Mouse (Mus musculus): ENCODE results near the gene Hhat. TPM values are rescaled to one million over a fixed set of nuclear protein-coding genes. Genes with fewer than 3 reads are reported as not detected.

Gene Hhat
- 1 to 10 TPM; 1.4 to 2.0 TPM for total RNA-seq (2021)
- long read RNA-seq, experiment 1 = 0 reads
- long read RNA-seq, experiment 2 = 0 reads

DNA sequence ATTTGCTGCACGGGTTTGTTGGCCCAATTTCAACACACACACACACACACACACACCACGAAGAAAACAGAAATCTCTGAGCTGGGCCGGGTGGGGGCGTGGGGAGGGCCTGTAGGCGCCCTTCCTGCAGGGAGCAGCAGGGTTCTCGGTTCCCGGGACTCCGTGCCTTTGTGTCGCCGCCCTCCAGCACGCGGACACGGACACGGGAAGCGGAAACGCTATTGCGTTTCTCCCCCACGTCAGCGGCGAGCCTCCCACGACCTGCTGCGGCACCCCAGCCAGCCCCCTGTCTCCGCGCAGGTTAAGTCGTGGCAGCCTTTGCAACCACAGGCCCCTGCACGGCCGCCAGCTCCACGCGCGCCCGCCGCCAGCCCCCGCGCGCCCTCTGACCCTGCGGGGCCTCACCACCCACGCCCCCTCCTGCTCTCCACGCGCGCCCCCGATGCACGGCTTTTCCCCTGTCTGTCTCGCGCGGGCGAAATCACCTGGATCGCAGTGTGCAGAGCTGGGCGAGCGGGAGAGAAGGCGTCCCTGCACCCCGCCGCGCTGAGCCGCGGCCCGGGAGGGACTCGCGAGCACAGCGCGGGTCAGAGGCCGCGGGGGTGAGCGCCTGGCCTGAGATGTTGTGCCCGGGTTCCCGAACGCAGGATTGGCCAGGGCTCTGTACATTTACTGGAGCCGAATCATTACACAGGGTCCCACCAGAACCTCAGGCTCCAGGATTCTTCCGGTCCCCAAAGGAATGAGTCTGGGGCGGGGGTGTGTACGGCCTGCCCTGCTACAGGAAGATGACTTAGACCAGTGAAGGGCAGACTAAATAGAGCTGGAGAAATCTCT is at the start of gene Hhat:
TSS of gene Hhat (minus strand) at position 729 of the 837 bp plus-strand sequence.
- DNase-seq = peak; percentile 77
- intact Hi-C loops (cut with DNase I; ENCODE audit: low total_unique reads) = no loop called here

DNA sequence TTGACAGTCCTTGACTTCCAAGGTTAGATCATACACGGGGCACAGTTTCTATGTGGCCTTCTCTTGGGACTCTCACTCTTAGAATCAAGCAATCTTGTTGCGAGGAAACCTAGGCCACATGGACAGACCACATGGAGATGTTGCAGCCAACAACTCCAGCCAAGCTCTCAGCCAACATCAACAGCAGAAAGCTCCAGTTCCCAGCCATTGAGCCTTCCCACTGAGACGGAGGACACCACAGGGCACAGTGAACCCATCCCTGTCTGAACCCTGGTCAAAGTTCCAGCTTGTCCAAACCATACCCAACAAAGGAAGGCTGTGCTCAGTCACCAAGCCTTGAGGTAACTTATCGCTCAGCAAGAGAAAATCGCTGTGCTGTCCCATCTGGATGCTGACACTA is 47.3 kb upstream of the Hhat start:
- intact Hi-C loops (cut with DNase I; ENCODE audit: low total_unique reads) = no loop called here
- DNase-seq = no peak

DNA sequence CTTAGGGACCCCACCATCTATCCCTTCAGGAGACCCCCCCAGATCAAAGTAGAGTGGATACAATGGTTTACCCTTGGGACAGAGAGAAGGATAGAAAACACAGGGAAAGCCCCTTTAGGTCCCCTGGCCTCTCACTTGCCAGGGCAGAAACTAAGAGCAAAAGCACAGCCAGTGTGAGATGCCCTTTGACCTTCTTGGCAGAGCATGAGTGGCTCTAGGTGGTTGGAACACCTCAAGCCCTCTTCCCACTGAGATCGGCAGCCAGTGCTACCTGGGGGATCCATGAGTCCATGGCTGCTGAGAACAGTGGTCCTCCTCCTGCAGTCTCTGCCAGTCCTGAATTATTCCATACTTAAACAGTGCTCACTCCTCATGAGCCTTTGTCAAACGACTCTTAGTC is 44.8 kb upstream of the Hhat start:
- intact Hi-C loops (cut with DNase I; ENCODE audit: low total_unique reads) = no loop called here
- DNase-seq = no peak

DNA sequence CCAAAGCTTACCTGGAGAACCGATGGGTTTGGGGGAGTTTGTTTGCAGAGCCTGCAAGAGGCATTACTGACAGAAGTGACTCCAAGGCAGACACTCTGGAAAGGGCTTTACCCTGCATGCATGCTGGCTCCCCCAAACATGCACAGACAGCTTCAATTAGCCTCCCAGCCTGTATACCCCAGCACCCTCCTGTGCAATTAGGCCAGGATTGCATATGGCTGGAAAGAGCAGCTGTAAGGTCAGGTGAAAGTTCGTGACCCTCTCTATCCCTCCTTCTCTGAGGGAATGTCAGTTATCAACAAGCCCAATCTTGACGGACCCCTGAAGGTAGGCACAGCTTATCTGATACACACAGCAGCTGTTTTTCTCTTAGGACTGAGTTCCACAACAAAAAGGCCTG is 43.7 kb upstream of the Hhat start:
- intact Hi-C loops (cut with DNase I; ENCODE audit: low total_unique reads) = no loop called here

DNA sequence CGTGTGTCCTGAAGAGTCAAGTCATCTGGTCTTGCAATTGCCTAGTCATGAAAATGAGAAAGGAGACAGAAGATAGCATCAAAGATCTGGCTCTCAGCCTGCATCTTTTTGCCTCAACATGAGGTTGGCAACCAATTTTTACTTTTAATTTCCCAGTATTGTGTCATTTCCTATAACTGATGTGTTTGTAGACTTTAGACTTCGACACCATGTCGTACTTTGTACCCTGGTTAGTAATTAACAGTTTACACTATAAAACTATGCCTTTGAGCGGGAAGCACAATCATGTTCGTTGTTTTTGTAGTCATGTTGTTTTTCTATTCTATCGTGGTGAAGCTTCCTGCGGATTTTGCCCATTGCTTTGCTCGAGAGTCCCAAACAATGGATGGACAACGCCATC is 41.7 kb upstream of the Hhat start:
- no peak for DNase-seq
- intact Hi-C loops (cut with DNase I; ENCODE audit: low total_unique reads) = no loop called here

More for the DNA sequence above, 43.7 kb upstream of the Hhat start:
- DNase-seq = no peak

DNA sequence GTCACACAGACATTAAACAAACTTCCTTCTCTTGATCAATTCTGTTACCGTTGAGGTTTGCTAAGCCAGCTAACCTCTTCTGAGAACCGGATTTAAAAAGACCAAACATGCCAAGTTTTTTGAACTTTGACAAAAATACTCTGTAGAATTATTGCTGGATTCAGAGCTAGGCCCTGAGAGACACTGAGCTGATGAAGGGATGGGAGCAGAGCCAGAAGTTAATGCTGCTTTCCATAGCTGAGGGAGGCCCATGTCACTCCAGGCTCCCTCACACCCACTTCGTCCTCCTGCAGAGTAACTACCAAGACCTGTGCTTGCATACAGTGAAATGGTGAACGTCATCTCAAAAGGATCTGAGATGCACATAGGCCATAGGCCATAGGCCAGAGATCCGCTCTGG is 41.3 kb upstream of the Hhat start:
- intact Hi-C loops (cut with DNase I; ENCODE audit: low total_unique reads) = no loop called here
- no peak for DNase-seq

DNA sequence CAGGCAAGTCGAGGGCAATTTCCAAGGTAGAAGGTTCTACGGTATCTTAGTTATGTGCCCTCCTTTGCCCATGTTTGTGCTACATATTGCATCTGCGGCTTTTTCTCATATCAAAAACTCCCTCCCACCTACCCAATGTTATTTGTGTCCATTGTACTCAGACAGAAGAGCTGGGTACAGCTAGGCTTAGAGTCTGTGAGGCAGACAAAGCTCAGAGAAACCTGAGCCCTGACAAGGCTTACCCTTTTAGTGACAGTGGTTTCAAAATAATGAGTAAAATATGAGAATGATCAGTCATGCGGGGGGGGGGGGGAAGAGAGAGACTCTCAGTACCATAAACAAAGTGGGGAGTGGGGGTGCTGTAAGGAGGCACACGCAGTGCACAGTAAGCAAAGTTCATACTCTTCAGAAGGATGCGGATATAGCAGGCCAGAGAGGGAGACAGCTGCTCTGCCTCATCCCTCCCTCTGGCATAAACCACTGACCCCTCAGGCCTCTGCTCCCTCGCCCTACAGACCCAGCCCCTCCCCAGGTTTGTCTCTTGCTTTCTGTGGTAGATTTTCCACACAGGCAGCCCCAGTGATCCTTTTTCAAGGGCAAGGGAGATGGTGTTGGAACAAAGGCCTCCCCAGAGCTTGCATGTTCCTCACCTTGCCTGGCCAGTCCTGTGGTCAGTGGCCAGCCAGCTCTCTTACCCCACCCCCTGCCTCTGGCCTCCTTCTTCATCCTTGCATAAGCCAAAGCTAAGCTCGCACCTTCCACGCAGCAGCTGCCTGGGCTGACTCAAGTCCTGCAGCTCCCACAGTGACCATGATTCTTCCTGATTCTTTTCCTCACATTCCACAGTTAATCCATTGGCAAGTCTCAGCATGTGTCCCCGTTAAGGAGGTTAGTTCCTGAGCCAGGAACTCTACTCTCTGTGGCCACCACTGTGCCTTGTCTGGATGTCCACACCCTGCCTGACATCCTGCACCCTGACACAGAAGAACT is 35.4 kb upstream of the Hhat start:
- DNase-seq = peak; percentile 47
- intact Hi-C loops (cut with DNase I; ENCODE audit: low total_unique reads) = no loop called here

DNA sequence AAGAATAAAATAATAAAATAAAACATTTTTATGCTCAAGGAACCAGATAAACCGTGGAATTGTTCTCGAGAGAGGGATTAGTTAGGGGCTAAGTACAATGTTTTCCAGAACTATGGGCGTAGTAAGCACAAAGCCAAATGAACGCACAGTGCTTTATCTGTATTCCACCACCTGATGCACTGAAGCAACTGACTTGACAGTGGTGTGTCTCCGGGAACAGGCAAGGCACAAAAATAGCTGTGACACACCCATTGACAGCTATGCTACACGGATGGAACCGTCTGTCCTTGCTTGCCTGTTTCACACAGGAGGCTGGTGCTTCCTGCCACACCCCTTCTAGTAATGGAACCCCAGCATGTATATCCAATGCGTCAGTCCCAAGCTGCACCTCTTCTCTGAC is 29.3 kb upstream of the Hhat start:
- DNase-seq = no peak
- intact Hi-C loops (cut with DNase I; ENCODE audit: low total_unique reads) = no loop called here

DNA sequence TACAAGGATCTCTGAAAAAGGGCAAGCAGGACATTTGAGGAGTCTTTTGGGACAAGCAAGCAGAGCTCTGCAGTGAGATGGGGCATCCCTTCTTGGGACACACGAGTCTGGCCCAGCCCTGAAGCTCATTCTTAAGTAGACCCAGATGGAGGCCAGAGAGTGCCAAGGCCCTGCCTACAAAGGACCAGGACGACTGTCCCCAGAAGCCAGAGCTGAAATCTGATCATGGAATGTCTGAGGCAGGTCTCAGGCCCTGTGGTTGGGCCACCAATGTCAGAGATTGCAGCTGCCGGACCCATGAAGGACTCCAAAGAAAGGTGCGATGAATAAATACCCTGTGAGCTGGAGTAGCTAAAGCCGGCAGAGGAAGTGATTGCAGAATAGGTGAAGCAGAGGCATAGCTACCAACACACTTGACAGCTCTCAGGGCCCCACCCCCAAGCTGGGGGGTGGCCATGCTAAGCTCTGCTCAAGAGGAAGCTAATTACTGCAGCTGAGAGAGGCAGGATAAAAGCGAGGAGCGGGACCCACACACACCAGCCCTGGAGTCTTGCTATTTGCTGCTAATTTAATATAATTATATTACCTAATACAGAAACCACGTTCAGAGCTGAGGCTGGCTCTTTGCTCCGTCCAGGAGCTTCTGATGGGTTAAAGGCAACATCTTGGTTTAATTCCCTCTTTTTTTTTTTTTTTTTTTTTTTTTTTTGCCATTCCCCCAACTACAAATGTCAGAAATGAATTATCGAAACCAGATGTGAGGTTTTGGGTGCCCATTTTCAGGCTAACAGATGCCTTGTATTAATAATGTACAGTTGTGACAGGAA is 28.4 kb upstream of the Hhat start:
- peak; percentile 51 for DNase-seq
- intact Hi-C loops (cut with DNase I; ENCODE audit: low total_unique reads) = no loop called here

DNA sequence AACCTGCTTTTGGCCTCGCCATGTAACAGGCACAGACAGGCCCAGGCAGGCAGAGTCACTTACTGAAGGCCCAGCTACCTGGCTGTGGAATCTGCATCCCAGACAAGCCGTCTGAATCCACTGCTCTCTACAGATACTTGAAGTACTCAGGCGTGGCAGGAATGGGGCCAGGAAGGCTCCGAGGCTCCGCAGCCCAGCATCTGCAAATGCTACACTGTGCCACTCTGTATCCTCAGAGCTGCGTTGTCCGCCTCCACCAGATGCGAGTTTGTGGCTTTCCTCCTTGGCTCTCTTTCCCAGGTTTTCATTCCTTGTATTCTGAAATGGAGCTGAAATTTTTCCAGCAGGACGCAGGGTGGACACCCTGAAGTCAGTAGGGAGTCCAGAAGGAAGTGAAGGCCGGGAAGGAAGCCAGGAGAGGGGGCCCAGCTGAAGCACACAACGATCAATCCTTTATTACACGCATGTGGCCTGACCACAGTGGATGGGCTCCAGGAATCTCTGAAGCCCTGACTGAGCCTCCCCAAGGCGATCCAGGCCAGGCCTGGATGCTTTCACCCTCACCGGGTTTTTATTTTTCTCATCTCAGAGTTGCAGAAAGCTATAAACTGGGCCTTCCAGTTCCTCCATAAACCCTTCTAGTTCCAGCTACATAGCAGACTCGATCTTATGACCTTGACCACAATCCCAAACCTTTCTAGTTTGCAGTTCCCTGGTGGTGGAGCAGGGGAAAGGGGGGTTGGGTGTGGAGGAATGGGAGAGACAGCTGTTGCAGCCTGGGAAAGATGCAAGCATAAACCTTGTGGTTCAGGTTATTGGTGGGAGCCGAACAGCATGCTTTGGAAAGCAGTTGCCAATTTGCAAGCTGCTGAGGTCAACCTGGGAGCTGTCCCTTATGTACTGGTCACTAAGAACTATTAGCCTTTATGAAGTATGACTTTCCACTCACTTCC is 27.5 kb upstream of the Hhat start:
- intact Hi-C loops (cut with DNase I; ENCODE audit: low total_unique reads) = no loop called here

DNA sequence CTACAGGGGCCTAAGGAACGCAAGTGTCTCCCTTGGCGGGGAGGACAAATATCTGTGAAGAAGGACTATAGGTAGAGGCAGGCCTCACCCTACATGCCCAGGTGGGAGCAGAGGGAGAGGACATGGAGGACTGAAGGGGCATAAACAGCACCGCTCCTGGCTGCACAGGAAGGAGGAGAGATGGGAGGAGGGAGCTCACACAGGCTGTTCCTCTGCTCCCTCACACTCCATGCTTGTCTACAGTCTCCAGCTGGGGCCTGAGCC is 25.9 kb upstream of the Hhat start:
- no peak for DNase-seq
- intact Hi-C loops (cut with DNase I; ENCODE audit: low total_unique reads) = no loop called here

More for the DNA sequence above, 27.5 kb upstream of the Hhat start:
- DNase-seq = peak; percentile 87

DNA sequence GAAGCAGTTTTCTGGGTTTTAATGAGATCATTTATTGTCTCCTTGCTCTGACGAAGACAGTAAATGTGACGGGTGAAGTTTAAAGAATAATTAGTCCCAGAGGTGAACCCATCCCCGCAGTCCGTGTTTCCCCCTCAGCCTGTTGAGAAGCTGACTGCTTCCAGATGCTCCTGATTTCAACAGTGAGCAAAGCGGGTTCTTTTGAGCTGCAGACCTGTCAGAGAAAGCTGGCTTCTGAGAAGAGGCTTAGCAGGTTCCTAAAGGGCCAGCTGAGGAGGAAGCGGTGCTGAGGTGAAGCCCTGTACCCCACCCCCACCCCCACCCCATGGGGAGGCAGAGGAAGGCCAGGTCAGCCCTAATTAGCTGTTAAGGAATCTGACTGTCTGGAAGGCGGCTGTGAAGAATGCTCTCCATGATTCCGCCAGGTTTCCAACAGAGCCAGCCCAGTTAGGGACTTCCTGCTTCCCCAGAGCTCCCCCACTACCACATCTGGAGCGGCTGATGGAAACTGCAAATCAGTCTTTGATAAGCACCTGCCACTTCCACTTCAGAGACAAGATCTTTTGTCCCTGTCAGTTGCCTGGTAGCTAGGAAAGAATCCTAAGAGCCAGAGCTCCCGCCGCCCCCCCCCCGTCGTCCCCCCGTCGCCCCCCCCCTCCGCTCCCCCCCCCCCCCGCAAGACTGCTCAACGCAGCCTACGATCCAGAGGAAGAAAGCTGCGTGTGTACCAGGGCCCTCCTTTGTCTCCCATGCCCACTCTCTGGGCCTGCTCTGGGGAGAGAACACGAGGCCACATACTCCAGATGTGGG is 25.4 kb upstream of the Hhat start:
- no peak for DNase-seq
- intact Hi-C loops (cut with DNase I; ENCODE audit: low total_unique reads) = no loop called here

DNA sequence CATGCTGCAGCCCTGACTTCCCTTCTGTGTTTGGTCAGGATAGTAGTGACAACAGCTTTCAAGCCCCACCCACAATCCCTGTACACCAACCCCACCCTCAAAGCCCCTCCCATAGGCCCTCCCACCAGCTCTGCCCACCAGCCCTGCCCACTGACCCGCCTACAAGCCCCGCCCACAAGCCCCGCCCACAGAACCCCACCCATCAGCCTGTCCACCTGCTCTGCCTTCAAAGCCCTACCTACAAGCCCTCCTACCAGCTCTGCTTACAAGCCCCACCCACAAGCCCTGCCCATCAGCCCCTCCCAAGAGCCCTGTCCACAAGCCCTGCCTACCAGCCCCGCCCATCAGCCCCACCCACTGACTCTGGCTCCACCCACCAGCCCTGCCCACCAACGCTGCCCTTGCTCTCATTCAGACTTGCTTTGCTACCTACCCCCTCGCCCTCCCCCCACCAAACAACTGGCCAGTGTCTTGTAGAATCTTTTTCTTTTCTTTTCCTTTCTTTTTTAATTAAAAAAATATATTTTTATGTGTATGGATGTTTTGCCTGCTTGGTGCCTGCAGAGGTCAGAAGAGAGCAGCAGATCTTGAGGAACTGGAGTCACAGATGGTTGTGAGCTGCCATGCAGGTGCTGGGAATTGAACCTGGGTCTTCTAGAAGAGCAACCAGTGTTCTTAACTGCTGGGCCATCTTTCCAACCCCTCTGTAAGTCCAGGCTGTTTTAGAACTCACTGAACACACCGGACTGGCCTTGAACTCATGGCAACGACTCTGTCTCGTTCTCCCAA is 24.1 kb upstream of the Hhat start:
- no peak for DNase-seq

DNA sequence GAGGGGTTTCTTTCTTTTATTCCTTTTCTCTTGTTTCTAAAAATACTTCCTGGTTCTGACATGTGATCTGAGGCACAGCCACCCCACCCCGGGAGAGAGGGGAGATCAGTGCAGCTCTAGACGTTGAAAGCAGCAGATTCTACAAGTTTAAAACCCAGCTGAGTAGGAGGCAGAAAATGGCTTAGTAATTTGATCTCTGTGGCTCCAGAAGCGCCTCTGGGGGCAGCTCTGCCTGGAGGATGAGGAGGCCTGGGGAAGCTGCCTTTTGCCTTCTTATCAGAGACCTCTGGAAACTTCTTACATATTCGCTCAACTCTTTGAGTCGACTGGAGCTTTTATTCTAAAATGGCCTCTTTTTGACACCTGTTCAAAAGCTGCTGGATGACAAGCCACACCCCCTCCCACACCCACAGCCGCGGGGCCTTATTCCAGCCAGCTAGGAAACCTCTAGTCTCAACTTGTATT is 20.9 kb upstream of the Hhat start:
- peak; percentile 39 for DNase-seq
- intact Hi-C loops (cut with DNase I; ENCODE audit: low total_unique reads) = no loop called here

More for the DNA sequence above, 24.1 kb upstream of the Hhat start:
- intact Hi-C loops (cut with DNase I; ENCODE audit: low total_unique reads) = no loop called here

DNA sequence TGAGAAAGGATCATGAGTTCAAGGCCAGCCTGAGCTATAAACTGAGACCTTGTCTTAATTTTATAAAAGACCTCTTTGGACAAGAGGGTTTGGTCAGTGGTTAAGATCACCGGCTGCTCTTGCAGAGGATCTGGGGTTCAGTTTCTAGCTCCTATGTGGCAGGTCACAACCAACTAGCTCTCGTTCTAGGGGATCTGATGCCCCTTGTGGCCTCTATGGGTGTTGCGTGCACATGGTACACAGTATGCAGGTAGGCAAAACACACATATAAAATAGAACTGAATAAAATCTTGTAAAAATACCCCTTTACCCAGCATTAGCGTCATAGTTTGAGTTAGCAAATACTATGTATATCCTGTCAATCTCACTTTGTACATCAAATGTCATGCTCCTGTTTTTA is 19.4 kb upstream of the Hhat start:
- intact Hi-C loops (cut with DNase I; ENCODE audit: low total_unique reads) = no loop called here
- no peak for DNase-seq

DNA sequence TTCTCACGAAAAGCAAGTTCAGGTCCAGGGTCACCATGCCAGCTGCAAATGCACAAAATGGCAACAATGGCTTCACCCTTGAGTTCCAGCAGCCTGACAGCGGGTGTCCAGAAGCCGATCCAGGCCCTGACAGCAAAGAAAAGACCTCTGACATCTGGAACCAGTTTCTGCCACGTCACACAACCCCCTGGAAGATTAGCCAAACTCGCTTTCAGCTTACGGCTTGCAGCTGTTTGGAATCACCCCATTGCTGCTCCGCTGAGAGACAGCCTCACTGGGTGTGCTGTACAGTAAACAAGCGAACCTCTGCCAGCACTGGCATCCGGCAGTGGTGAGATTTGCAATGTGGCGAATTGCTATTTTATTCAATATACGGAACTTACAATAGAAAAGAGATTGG is 18.8 kb upstream of the Hhat start:
- peak; percentile 74 for DNase-seq
- intact Hi-C loops (cut with DNase I; ENCODE audit: low total_unique reads) = loop anchor here (10.0 kb wide), 1 partner anchor 125 kb away; no protein-coding TSS in a partner anchor

DNA sequence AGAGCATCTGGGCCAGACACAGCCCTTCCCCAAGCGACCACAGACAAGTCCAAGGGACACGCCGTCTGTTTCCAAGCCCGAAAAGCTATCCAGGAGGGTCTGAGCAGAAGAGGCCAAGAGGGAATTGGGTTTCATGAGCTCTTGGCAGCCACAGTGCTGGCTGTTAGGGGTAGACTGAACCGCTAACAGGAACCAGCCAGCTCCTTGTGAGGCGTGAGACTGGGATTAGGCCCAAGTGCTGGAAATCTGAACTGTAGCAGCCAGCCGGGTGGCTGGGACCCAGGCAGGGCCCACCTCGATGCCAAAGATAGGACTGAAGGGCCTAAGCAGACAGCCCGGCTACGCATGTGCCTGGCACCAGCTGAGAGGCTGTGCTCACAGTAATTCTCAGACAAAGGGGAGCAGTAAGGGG is 18.1 kb upstream of the Hhat start:
- DNase-seq = peak; percentile 91
- intact Hi-C loops (cut with DNase I; ENCODE audit: low total_unique reads) = loop anchor here (10.0 kb wide), 1 partner anchor 126 kb away; no protein-coding TSS in a partner anchor

Data from gastrocnemius, postnatal 14 days (tissue).